Mouse (Mus musculus): ENCODE results near the gene 4933430I17Rik.

DNA sequence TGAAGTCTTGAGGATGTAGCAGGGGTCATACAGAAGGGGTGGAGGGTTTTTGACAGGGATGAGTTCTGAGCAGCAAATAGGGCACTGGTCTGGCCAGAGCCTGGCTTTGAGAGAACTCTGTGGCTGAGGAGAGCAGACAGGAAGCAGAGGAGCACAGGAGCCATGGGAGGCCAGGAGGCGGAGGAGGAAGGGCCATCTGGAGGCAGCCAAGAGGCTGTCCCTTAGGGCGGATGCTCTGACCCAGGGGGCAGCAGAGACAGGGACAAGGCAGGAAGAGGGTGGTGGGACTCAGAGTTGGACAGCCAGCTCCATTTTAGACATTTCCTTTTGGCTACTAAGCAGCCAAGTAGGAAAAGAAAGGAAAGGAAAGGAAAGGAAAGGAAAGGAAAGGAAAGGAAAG, 9.1 kb upstream of the 4933430I17Rik start:
- no peak for TF ChIP-seq CTCF (conservative IDR thresholded peaks at IDR 0.05 in 1 of 2, IDR thresholded peaks at IDR 0.05 in 1 of 2; ENCODE audit: low read depth in 2 of 2, low read length in 2 of 2)
- no peak for TF ChIP-seq EP300 (IDR thresholded peaks at IDR 0.05; ENCODE audit: low read length)
- TF ChIP-seq POLR2A (IDR thresholded peaks at IDR 0.05; ENCODE audit: low read depth, low read length): no peak
- TF ChIP-seq POLR2AphosphoS2 (IDR thresholded peaks at IDR 0.05; ENCODE audit: low read depth, low read length): no peak
- no peak for TF ChIP-seq E2F4 (IDR thresholded peaks at IDR 0.05; ENCODE audit: insufficient replicate concordance, low read depth, low read length)
- no peak for TF ChIP-seq ZMIZ1 (IDR thresholded peaks at IDR 0.05; ENCODE audit: low read depth, low read length)
- no peak for TF ChIP-seq USF1 (IDR thresholded peaks at IDR 0.05; ENCODE audit: low read depth, low read length)
